Mouse (Mus musculus) cerebellum, adult 18-20 months (tissue): ENCODE measurements at regions not wholly inside any gene's neighbourhood (a gene's known extent, or its start where the extent isn't known, plus 50 kb on each side); places are given as distances from the start of the nearest gene placed in this dataset.

Experiments
- DNase-seq, 2 experiments: peaks; one replicate each; pipeline ENCODE4 v3.0.0; 2021

DNA sequence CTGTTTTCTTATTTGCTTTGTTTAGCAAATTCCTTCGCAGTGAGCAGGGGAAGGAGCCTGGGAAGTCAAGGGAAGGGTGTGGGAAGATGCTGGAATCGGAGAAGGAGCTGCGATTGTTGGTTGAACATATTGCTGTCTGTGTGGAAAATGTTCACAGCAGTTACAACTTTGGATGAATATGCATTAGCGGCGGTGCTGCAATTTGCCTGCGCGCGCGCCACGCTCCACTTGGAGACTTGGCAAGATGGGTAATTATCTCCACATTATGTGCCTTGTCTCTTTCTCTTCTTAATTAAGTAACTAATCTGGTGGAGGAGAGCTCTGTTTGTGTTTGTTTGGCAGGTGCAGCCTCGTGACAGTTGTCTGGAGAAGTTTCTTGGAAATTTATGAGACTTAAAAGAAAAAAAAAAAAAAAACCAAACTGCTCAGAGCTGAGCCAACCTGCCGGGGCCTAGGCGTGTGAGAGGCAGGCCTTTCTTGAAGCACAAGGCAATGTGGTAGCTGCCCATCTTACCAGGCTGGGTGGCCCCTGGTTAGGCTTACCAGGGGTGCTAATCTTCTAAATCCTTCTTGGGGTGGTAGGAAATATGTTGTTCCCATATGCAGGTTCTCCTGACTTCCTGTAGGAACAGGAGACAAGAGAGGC is 279.2 kb upstream of the Tle3 start:
- DNase-seq, result no peak

DNA sequence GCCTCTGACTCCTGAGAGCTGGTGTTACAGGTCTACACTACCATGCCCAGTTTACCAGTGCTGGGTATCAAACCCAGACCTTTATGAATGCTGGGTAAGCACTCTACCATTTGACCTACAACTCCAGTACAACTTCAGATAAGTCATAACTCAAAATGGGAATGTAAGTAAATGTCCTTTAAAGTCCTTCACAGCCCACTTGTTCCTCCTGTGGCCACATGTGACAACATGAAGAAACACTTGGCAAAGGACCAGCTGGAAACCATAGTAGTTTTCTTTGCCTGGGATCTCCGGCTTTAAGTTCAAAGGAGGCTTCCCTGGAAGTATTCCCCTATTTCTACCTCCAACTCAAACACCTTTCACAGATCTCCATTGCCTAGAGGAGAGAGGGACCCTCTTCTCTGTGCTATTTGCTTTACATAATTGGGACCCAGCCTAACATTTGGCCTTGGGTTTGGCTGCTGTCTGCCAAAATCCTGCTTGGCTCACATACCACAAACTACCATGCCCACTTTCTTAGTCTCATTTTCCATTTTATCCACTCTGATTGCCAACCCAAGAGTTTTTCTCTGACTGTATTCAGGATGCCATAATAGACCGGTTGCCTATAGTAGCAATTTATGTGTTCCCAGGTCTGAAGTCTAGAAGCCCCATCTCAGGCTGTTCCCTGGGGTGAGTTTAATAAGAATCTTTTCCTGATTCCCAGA is 276.9 kb upstream of the Tle3 start:
- no peak for DNase-seq

DNA sequence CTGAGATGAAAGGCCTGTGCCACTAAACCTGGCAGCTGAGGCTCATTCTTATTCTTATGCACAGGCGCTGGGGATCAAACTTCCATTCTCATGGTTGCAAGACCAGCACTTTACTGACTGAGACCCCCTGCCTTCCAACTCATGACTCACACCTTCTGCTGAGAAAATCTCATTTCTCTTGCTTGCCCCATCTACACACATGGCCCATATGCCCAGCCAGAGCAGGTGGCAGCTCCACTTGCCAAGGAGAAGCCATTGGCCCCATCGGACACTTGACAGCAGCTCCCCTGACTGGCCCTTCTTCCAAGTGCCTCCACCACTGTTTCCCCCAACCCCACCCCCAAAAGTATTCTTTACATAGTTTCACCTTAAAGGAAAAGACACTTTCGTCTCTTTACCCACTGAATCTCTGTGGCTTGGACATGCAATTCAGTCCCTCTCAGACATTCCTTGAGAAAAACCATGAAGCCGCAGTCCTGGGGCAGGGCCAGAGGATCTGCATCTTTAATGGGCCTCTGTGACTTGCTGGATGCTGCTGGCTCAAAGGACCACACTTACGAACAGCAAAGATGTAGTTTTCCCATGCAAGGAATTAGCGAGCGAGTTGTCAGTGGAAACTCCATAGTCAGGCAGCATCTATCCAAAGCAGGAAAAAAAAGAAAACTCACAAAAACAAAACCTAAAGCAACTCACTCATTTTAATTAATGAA is 270.3 kb upstream of the Tle3 start:
- peak; percentile 14 to 16 for DNase-seq

DNA sequence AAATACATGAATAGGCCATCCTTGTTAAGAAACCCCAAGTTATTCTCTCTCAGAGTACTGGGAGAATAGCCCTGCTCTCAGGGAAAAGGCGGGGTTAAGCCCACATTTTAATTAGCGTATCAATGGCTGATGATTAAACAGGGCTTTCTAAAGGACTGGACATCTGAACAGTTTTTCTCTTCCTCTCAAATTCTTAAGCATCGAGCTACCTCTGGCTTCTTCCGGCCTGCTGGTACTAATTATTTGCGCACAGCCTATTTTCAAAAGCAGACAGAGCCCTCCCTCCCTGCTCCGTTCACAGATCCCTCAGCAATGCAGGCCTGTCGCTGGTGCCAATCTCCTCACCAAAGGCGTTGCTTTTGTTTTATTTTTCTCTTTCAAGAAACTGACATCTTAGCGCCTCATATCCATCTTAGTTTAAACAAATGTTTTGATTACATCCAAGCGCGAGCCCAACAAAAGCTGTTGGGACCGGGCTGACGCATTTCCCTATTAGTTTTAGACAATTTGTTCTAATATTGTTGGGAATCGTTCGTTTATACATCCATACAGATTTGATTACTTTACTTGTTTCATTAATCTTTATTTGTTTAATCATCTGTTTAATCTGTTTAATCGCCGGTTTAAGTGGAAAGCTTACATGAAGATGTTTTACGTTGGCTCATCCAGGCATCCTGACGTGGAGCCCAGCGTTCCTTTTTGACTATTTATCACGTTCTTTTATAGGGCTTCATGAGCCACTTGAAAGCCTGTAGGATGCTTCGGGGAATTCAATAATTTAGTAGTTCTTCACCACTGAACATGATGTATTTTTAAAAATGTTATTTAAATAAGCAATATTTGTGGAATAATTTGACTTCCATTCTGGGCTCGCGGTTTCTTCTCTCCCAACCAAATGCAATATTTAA is 269.5 kb upstream of the Tle3 start:
- no peak for DNase-seq

DNA sequence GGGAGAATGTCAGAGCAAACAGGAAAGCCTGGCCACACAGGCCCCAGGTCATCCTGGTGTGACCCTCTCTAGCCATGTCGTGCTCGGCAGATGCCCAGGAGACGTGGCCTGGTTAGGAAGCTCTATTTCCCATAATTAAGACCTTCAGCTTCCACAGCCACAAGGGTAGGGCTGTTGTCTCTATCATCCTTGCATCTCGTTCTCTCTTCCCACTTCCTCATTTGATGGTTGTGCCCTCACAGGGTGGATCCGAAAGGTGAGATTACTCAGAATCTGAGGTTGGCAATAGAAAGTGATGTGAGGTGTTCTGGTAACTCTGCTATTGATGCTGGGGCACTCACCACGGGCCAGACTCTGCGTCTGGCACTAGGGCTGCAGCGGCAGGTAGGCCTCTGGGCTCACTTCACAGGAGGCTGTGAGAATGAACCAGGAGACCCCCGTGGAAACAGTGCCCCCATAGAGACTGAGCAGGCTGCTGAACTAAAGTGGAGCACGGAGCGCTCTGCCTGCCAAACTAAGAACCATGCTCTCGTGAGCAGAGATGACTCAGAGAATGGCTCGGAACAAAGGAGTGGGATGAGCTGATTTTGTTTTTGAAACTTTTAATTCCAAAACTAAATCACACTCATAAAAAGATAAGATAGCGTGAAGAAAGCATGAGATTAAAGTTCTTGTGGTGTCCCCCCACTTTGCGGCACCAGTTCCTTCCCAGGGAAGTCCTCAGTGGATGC is 266.5 kb upstream of the Tle3 start:
- no peak for DNase-seq

GRCm38 (mm10) chr9:61109519-61110285 is 262.5 kb upstream of the Tle3 start:
- DNase-seq, result no peak

GRCm38 (mm10) chr9:61111206-61111605 is 261.0 kb upstream of the Tle3 start:
- DNase-seq, result no peak

DNA sequence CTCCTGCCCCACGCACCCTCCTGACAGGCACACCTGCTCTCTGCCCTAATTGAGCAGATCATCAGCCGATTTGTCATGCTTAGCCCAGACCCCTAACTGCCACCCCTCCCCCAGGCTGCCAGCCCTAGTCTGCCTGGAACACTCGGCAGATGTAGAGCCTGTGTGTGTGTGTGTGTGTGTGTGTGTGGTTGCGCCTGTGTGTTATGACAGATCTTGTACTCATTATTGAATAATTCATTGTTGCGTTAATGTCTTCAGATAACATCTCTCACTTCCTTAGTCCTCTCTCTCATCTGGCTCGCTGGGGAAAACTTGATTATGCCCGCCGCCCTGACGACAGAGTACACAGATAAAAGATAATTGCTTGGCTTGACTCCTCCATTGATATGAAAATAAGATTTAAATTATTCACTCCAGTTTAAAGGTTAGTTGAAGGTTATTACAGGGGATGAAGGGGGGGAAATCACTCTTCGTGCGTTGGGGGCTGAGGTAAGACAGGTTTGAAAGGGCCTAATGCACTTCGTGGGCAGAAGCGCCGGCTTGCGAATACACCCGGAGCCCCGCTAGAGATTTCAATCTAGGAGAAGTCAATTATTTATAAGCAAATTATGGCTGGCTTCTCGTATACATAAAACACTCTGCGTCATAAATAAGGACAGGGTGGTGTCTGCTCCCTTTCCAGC is 260.3 kb upstream of the Tle3 start:
- no peak for DNase-seq

DNA sequence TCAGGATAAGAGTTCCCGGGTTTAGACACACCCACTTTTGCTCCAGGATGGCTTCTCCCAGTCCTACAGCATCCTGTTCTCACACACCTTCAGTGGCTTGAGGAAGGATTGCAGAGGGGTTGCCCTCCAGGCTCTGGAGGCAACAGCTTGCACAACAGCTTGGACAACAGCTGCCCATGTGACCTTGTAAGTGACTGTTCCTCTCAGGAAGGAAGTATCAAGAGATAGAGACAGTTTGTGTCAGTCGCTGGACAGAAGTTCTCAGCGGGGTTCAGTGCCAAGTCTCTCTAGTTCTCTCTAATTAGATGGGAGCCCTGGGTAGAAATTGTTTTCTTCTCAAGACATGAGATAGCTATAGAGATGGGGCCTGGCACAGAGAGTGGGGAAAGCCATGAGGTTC is 252.9 kb upstream of the Tle3 start:
- no peak for DNase-seq

DNA sequence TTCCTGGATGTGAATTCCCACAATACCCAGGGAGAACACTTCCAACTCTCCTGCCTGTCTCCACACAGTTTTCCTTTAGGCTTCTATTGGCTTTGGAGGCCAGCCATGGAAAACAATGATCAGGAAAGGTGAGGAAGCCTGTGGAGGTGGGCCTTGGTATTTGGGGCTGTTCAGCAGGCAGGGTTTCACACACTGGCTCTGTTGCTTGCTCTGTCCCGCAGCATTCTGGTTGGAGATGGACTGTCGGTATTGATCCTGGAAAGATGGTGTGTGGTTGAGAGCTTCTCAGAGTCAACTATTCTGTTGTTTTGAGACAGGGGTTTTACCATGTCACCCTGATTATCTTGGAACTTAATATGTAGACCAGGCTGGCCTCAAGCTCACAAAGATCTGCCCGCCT is 251.6 kb upstream of the Tle3 start:
- no peak for DNase-seq

- no peak for DNase-seq
These were observed 251.2 kb upstream of the Tle3 start for GRCm38 (mm10) chr9:61120931-61121391.

GRCm38 (mm10) chr9:61123431-61123830 is 248.7 kb upstream of the Tle3 start:
- DNase-seq, result no peak

DNA sequence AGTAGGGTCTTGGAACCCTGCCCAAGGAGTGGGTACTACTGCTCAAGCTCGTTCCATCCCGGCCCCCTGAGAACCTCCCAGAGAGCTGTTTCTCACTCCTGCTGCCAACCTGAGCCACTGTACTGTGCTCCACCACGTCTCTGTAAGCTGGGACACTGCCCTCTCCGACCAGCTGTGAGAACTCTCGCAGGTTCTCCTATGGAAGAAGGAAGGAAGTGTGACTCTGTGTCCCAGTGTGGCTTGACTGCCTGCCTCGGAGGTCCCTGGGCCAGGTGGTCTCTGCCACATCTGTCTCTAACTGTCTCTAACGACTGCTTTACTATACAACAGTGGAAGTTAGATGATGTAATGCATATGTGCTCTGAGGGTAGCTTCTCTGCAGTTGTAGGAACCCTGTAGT is 246.4 kb upstream of the Tle3 start:
- DNase-seq, result no peak

DNA sequence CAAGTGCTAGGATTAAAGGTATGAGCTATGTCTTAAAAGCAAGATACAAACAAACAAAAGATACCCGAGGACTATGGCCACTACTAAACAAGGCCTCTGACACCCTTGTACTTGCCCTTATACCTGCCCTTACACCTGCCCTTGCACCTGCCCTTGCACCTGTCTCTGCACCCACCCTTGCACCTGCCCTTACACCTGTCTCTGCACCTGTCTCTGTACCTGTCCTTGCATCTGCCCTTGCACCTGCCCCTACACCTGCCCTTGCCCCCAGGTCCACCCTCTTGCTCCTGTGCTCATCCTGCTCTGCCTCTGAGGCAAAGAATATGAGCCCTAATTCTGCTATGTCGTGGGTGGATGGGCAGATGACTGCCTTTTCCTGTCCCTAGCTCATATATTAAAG is 244.1 kb upstream of the Tle3 start:
- DNase-seq, result no peak

DNA sequence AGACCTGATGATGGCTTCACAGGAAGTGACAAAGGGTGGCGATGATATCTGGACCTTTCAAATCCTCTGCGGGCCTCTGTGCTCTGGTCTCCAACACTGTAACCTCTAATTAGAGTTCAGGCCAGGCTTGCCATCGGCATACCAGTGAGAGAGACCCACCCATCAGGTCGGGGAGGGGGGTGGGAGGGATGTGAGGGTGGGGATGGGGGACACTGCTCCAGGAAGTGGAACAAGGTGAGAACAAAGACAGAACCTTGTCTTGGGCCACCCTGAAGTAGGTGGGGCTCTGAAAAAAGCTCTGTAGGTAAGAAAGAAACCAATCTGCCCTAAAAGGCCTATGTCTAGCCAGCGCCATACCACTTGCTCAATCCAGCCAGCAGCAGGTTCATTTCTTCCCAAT is 243.0 kb upstream of the Tle3 start:
- no peak for DNase-seq

DNA sequence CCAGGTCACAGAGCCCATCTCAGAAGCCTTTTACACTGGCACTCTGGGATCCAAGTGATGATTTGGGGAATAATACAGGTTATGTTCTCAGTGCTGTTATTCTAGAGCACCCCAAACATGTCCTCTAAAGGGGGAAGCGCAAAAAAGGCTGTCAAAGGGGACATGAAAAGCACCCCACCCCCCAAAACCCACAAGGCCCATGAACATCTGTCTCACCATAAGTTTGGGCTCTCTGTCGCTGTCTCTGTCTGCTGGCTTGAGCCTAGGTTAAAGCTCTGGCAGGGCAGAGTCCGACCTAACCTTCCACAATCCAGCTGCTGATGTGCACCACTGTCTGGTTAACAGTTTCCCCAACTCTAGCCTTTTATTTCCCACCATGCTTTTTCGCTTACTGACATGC is 241.3 kb upstream of the Tle3 start:
- DNase-seq, result no peak

DNA sequence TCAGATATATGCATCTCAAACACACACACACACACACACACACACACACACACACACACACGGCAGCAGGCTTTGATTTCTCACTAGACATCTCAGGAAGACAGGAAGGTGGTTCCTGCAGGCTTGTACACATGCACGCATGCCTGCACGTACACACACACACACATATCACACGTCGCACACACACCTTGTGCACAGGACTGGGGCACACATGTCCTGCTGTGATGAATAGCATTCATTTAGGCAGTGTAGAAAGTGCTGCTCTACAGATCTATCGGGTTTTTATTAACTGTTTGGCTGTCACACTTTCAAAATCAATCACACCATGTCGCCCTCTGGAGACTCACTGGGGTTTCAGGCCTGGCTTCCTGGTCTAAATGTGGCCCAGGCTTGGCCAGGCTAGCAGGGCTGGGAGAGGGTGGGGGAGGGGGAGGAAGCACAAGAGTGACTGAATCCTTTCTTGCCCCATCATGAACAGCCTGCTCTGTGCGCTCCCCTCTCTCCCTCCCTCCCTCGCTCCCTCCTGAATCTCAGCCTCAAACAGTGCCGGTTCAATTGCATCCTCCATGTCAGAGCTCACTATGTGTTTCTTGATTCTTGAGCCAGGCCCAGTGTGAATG is 236.8 kb upstream of the Tle3 start:
- no peak for DNase-seq

GRCm38 (mm10) chr9:61135917-61136316 is 236.2 kb upstream of the Tle3 start:
- DNase-seq, result no peak

GRCm38 (mm10) chr9:61138741-61139368 is 233.3 kb upstream of the Tle3 start:
- DNase-seq, result no peak

- DNase-seq, result no peak
These were observed 229.1 kb upstream of the Tle3 start for GRCm38 (mm10) chr9:61143101-61143500.
